Mouse (Mus musculus) lung, adult 2 months (tissue): ENCODE data around the gene Nfe2.

Experiments
- CTCF ChIP-seq: fragments of 200-500 bp; IDR thresholded peaks from 2 replicates; pipeline ENCODE4 v1.5.1; 2011; ENCODE audit warnings: mild to moderate bottlenecking, low read length, control low read depth; ENCODE audit not compliant: insufficient read depth
- POLR2A ChIP-seq: fragments of 200-500 bp; IDR thresholded peaks from 2 replicates; pipeline ENCODE4 v1.6.1; 2011; ENCODE audit warnings: low read depth, mild to moderate bottlenecking, control low read depth, low read length, borderline replicate concordance; ENCODE audit errors: extremely low read depth

DNA sequence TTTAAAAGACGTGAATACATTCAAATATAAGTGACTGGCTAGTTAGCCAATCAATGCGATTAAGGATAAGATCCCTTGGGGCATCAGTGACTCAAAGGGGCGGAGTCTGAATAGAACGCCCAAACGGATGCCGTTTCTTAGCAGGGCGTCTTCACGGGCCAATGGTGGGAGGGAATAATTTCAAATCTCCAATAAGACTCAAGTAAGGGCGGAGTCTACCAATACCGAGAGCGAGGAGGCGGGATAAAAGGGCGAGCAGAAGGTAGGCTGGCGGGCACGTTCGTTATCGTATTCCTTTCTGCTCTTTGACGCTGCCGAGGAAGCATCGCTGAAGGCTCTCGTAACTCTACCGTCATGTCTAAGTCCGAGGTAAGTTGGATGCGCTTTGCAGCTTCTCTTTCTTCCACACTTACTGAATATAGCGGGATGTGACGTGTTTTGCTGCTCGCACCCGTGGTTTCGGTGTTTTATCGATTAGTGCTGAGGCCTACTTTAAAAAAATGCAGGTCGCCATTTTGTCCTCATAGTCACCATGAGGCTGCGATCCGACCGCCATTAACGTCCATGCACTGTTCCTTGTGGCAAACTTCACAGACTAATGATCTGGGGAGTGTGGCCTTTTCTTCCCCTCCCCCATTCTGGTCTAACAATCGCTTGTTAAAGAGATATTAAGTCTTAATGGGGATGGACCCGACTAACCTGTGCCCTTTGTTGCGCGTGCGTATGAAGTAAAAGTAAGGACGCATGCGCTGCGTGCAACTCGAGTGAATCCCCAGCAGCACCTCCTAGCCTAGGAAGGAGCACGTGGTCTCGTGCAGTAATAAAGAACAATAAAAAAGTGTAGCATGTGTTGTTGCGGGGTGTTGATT is 17.8 kb downstream of the Nfe2 start, which contains the start of gene Hnrnpa1:
- peak; percentile 95; the same call in 1 of the 2 replicates for TF ChIP-seq POLR2A
- TF ChIP-seq CTCF, result no peak
